Mouse (Mus musculus): ENCODE measurements around the gene Tram2. TPM values are rescaled to one million over a fixed set of nuclear protein-coding genes. Genes with fewer than 3 reads are reported as not detected.

Gene Tram2
- total and polyA plus RNA-seq, 2 experiments from 2014 or later: 1.4 to 2.1 TPM

DNA sequence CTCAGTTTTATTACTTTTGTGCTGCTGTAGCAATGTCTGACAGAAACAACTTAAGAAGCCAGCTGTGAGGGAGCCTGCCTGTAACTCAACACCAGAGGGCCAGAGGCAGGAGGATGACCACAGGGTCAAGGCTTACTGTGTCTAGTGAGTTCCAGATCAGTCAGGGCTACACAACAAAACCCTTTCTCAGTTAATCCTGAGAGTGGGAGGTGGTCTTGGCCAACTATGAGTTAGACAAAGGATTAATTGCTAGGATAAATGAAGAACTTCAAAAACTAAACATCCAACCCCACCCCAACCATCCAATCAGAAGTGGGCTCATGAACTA is 45.3 kb downstream of the Tram2 start:
- no peak for ATAC-seq (ENCODE audit: low FRiP score)
- Histone ChIP-seq H3K36me3 (ENCODE audit: insufficient read depth, low read length) (no peaks in the 10 kb centered on the region), H3K4me1 (ENCODE audit: insufficient read depth, low read length) (no peaks in the 10 kb centered on the region), H3K4me2 (ENCODE audit: low read depth, low read length, poor library complexity, severe bottlenecking) (no peak overlapping the region), H3K4me3 (ENCODE audit: low read depth, low read length) (no peak overlapping the region), H3K9me3 (ENCODE audit: low read length) (no peaks in the 10 kb centered on the region), H3K27ac (ENCODE audit: low read depth, low read length) (no peak overlapping the region), H3K27me3 (ENCODE audit: insufficient read depth, low read length) (no peaks in the 10 kb centered on the region), H3K9ac (replicated peaks; ENCODE audit: low read length, poor library complexity, severe bottlenecking) (no peak overlapping the region)
- DNase-seq (ENCODE audit: low spot score): no peak
- TF ChIP-seq CTCF (IDR thresholded peaks at IDR 0.05): no peak

DNA sequence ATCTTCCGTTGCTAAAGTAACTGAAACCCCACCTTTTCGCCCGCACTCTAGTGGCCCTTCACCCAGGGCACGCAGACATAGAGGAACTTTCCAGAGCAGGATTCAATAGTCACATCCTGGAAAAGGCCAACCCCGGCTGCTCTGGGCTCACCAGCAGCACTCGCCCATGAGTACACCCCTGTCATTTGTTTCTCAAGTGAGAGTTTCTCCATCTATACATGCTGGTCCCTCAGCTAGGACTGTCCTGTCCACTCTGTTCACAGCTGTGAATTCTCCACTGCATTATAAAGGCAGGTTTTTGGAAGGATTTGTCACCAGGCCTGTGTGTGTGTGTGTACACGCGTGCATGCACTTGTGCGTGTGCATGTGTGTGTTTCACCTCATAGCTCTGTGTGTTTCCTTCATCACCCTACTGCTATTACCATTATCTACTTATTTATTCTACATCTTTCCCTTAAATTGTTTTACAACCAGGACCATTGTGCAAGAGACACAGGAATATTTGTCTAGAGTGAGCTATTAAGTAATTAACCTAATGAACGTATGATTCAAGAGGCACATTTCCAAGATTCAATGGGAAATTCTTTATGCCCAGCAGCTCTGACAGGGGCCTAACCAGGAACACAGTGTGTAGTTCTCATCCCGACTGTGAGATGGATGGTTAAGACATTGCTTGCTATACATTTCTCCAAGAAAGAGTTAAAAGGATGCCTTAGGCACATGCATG is 45.8 kb downstream of the Tram2 start:
- WGBS: 96% methylated on average over 11 of the region's 11 CpGs
- no peaks in the 10 kb centered on the region for H3K36me3 ChIP-seq (ENCODE audit: insufficient read depth, low read length)
- TF ChIP-seq CTCF (IDR thresholded peaks at IDR 0.05): no peak

DNA sequence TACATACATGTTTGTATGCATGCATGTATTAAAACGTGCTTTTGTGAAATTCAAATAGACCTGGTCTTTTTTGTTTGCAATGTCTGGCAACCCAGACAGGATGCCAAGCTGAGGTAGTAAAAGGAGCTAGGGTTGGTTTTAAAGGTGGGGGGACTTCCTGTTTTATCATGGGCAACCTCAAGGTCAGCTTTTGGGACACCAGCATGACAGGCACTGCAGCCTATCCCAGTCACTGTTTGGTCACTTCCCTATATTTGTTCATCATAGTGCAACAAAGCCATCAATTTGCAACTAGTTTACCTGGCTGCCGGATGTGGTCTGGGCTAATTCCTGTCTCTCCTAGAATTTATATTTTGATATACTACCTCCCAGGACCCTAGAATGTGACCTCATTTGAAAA is 47.4 kb downstream of the Tram2 start:
- no peak for TF ChIP-seq CTCF (IDR thresholded peaks at IDR 0.05)

More for the DNA sequence above, 45.8 kb downstream of the Tram2 start:
- no peak for ATAC-seq (ENCODE audit: low FRiP score)
- Histone ChIP-seq H3K9ac (replicated peaks; ENCODE audit: low read length, poor library complexity, severe bottlenecking) (no peak overlapping the region), H3K9me3 (ENCODE audit: low read length) (no peaks in the 10 kb centered on the region), H3K4me3 (ENCODE audit: low read depth, low read length) (no peak overlapping the region), H3K27me3 (ENCODE audit: insufficient read depth, low read length) (no peaks in the 10 kb centered on the region), H3K4me1 (ENCODE audit: insufficient read depth, low read length) (no peaks in the 10 kb centered on the region), H3K4me2 (ENCODE audit: low read depth, low read length, poor library complexity, severe bottlenecking) (no peak overlapping the region), H3K27ac (ENCODE audit: low read depth, low read length) (no peak overlapping the region)
- no peak for DNase-seq (ENCODE audit: low spot score)

GRCm38 (mm10) chr1:21029000-21029399 is 50.0 kb downstream of the Tram2 start:
- TF ChIP-seq CTCF (IDR thresholded peaks at IDR 0.05): no peak
- H3K4me2 ChIP-seq (ENCODE audit: low read depth, low read length, poor library complexity, severe bottlenecking): no peak overlapping the region
- no peak overlapping the region for H3K4me3 ChIP-seq (ENCODE audit: low read depth, low read length)
- no peaks in the 10 kb centered on the region for H3K9me3 ChIP-seq (ENCODE audit: low read length)
- no peaks in the 10 kb centered on the region for H3K27me3 ChIP-seq (ENCODE audit: insufficient read depth, low read length)
- no peak overlapping the region for H3K9ac ChIP-seq (replicated peaks; ENCODE audit: low read length, poor library complexity, severe bottlenecking)
- no peak overlapping the region for H3K27ac ChIP-seq (ENCODE audit: low read depth, low read length)
- ATAC-seq (ENCODE audit: low FRiP score) (no peak), DNase-seq (ENCODE audit: low spot score) (no peak)
- H3K4me1 ChIP-seq (ENCODE audit: insufficient read depth, low read length): no peaks in the 10 kb centered on the region
- 92% methylated on average over 4 of the region's 4 CpGs for WGBS
- H3K36me3 ChIP-seq (ENCODE audit: insufficient read depth, low read length): no peaks in the 10 kb centered on the region

More for the DNA sequence above, 47.4 kb downstream of the Tram2 start:
- Histone ChIP-seq H3K27me3 (ENCODE audit: insufficient read depth, low read length) (no peaks in the 10 kb centered on the region), H3K4me2 (ENCODE audit: low read depth, low read length, poor library complexity, severe bottlenecking) (no peak overlapping the region), H3K4me3 (ENCODE audit: low read depth, low read length) (no peak overlapping the region), H3K27ac (ENCODE audit: low read depth, low read length) (no peak overlapping the region), H3K36me3 (ENCODE audit: insufficient read depth, low read length) (no peaks in the 10 kb centered on the region), H3K9me3 (ENCODE audit: low read length) (no peaks in the 10 kb centered on the region), H3K4me1 (ENCODE audit: insufficient read depth, low read length) (no peaks in the 10 kb centered on the region), H3K9ac (replicated peaks; ENCODE audit: low read length, poor library complexity, severe bottlenecking) (no peak overlapping the region)
- 96% methylated on average over 2 of the region's 2 CpGs for WGBS
- ATAC-seq (ENCODE audit: low FRiP score) (no peak), DNase-seq (ENCODE audit: low spot score) (no peak)

- Histone ChIP-seq H3K27me3 (ENCODE audit: insufficient read depth, low read length) (no peaks in the 10 kb centered on the region), H3K9ac (replicated peaks; ENCODE audit: low read length, poor library complexity, severe bottlenecking) (no peak overlapping the region), H3K9me3 (ENCODE audit: low read length) (no peaks in the 10 kb centered on the region), H3K27ac (ENCODE audit: low read depth, low read length) (no peak overlapping the region), H3K4me1 (ENCODE audit: insufficient read depth, low read length) (no peaks in the 10 kb centered on the region), H3K4me3 (ENCODE audit: low read depth, low read length) (no peak overlapping the region), H3K4me2 (ENCODE audit: low read depth, low read length, poor library complexity, severe bottlenecking) (no peak overlapping the region), H3K36me3 (ENCODE audit: insufficient read depth, low read length) (no peaks in the 10 kb centered on the region)
- WGBS: 77% methylated on average over 7 of the region's 7 CpGs
- ATAC-seq (ENCODE audit: low FRiP score): no peak
- no peak for DNase-seq (ENCODE audit: low spot score)
- no peak for TF ChIP-seq CTCF (IDR thresholded peaks at IDR 0.05)
These were observed 52.5 kb downstream of the Tram2 start for GRCm38 (mm10) chr1:21026534-21026933.

DNA sequence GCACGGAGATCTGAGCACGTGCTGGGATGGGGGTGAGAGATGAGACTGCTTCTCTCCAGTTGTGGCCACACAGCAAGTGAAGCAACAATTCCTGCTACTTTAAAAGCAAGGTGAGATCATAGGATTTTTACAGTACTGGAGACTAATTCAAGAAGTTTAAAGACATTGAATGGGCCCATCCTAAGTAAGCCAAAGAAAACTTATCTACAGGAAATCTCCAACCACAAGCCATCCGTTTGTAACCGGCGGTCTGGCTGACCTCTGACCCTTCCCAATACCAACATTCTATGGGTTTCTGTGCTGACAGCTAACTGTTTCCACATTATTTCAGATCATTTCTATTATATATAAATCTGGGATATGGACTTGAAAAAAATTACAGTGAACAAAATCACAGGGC is 53.8 kb downstream of the Tram2 start:
- Histone ChIP-seq H3K4me1 (ENCODE audit: insufficient read depth, low read length) (no peaks in the 10 kb centered on the region), H3K27me3 (ENCODE audit: insufficient read depth, low read length) (no peaks in the 10 kb centered on the region), H3K27ac (ENCODE audit: low read depth, low read length) (no peak overlapping the region), H3K4me2 (ENCODE audit: low read depth, low read length, poor library complexity, severe bottlenecking) (no peak overlapping the region), H3K9me3 (ENCODE audit: low read length) (no peaks in the 10 kb centered on the region), H3K9ac (replicated peaks; ENCODE audit: low read length, poor library complexity, severe bottlenecking) (no peak overlapping the region), H3K36me3 (ENCODE audit: insufficient read depth, low read length) (no peaks in the 10 kb centered on the region), H3K4me3 (ENCODE audit: low read depth, low read length) (no peak overlapping the region)
- 86% methylated on average over 5 of the region's 5 CpGs for WGBS
- DNase-seq (ENCODE audit: low spot score) (no peak), ATAC-seq (ENCODE audit: low FRiP score) (no peak)
- TF ChIP-seq CTCF (IDR thresholded peaks at IDR 0.05): no peak

All from midbrain, postnatal 0 days (tissue).